Mouse (Mus musculus): ENCODE data around the gene Themis3. TPM values are rescaled to one million over a fixed set of nuclear protein-coding genes. Genes with fewer than 3 reads are reported as not detected.

Themis3 gene
- polyA plus RNA-seq, 1 experiment: not detected

DNA sequence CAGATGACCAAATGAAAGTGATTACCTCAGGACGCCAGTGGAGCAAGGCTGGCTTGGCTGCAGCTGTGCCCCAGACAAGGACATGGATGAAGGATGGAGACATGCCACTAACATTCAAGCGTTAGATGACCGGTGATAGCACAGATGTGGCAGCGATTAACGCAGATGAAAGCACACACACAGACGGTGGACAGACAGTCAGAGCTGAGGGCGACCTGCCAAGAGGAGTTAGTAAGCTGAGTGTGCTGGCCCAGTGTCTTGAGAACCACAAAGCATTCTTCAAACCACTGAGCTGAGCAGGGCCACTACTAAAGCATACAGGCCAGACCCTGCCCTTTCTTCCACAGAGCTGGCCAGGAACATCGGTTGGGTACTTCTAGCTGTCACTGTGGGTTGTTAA lies 89.5 kb downstream of the Themis3 start:
- H3K4me1 ChIP-seq (ENCODE audit: control insufficient read depth, insufficient read depth, low read length): peaks cover 19% of the 10 kb centered on the region
- TF ChIP-seq POLR2A (IDR thresholded peaks at IDR 0.05; ENCODE audit: insufficient read depth, low read depth, low read length): no peak
- TF ChIP-seq CTCF (IDR thresholded peaks at IDR 0.05; ENCODE audit: insufficient read depth, low read depth, low read length): no peak
- no peak overlapping the region for H3K27ac ChIP-seq (ENCODE audit: insufficient read depth, low read depth, low read length)
- no peak overlapping the region for H3K4me3 ChIP-seq (ENCODE audit: insufficient read depth, low read depth, low read length)
- 65% methylated on average over 8 of the region's 8 CpGs for WGBS

Other genes with a start within 250 kb of the Themis3 start
- gene Mtcl1, start 144.9 kb downstream of the Themis3 start, polyA plus RNA-seq (2012; ENCODE audit: insufficient read depth, insufficient read length, low replicate concordance, missing spikeins): not detected in 2 replicates
- not detected in 2 replicates for gene Rab12, start 74.9 kb downstream of the Themis3 start, polyA plus RNA-seq (2012; ENCODE audit: insufficient read depth, insufficient read length, low replicate concordance, missing spikeins)

All from olfactory bulb, adult 2 months (tissue).